7 mouse cellular contexts compared by ENCODE assay signal in the genomic region with DNA sequence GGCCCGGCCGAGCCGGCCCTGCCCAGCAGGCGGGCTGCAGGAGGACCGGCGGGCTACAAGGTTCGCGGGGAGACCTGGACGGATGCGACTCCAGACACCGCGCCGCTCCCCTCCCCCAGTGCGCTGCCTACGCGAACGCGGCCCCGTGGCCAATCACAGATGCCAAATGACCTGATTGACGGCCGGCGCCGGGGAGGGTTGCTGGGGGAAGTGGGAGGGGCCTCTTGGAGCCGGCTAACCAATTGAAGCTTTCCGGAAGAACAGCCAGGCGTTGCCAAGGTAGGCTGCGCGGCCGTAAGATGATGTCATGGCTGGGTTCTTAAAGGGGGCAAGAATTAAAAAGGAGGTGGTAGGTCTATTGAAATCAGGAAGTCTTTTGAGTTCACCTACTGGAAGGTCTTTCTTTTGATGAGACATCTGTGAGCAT. TPM values are rescaled to one million over a fixed set of nuclear protein-coding genes. Genes with fewer than 3 reads are reported as not detected.
DNase-seq lines count a peak whose midpoint lies in the region; ATAC-seq lines count a peak whose summit lies in the region.

A gene (plus strand): TSS at position 296 of the 427 bp plus-strand sequence.

- H3K9ac ChIP-seq in intestine, embryonic 15.5 days, result peak within 1 kb of the TSS; percentile 86

- peak; percentile 99 for DNase-seq in adrenal gland, adult 2 months
- DNase-seq in embryo, embryonic 11.5 days (ENCODE audit: low read depth, low spot score), result peak; percentile 97
- DNase-seq in gastrocnemius, postnatal 36 days, result peak; percentile 92 to 97
- DNase-seq in left cerebral cortex, postnatal 25 days (ENCODE audit: low spot score in 2 of 2), result peak; percentile 98 to 99
- DNase-seq in midbrain, embryonic 10.5 days (ENCODE audit: low spot score), result peak; percentile 99
- peak; percentile 98 for DNase-seq in right cerebral cortex, postnatal 4 days

- H3K36me3 ChIP-seq in intestine, embryonic 15.5 days, result peaks cover 10% of the 10 kb centered on the region; the same call in 1 of the 2 replicates
- peaks cover 33% of the 10 kb centered on the region for H3K36me3 ChIP-seq in midbrain, embryonic 10.5 days

- H3K9me3 ChIP-seq in intestine, embryonic 15.5 days, result no peaks in the 10 kb centered on the region
- H3K9me3 ChIP-seq in midbrain, embryonic 10.5 days (replicated peaks), result no peaks in the 10 kb centered on the region

- peaks cover 16% of the 10 kb centered on the region for H3K4me1 ChIP-seq in intestine, embryonic 15.5 days (replicated peaks)
- H3K4me1 ChIP-seq in midbrain, embryonic 10.5 days, result peaks cover 17% of the 10 kb centered on the region

- intact Hi-C loops in gastrocnemius, postnatal 36 days (cut with DNase I), result no loop called here
- intact Hi-C loops in left cerebral cortex, postnatal 25 days (cut with DNase I), result no loop called here

- no peaks in the 10 kb centered on the region for H3K27me3 ChIP-seq in intestine, embryonic 15.5 days (replicated peaks)
- H3K27me3 ChIP-seq in midbrain, embryonic 10.5 days (ENCODE audit: low read depth, poor library complexity, severe bottlenecking), result no peaks in the 10 kb centered on the region

- H3K4me2 ChIP-seq in intestine, embryonic 15.5 days (replicated peaks), result peak within 1 kb of the TSS; percentile 72

- ATAC-seq in intestine, embryonic 15.5 days, result peak; percentile 98

- under 1% methylated on average over 28 of the region's 29 CpGs for WGBS in intestine, embryonic 15.5 days
- WGBS in midbrain, embryonic 10.5 days, result under 1% methylated on average over 29 of the region's 29 CpGs

- peak within 1 kb of the TSS; percentile 85 for H3K4me3 ChIP-seq in intestine, embryonic 15.5 days (replicated peaks)
- peak within 1 kb of the TSS; percentile 78 for H3K4me3 ChIP-seq in midbrain, embryonic 10.5 days

- H3K27ac ChIP-seq in intestine, embryonic 15.5 days, result peak within 1 kb of the TSS; percentile 82
- H3K27ac ChIP-seq in midbrain, embryonic 10.5 days (replicated peaks), result peak within 1 kb of the TSS; percentile 91

RNA-seq across cellular contexts. Expression of the gene that starts here (rescaled TPM):
- not detected for total RNA-seq in adrenal gland, adult 2 months (2021)
- polyA plus RNA-seq in adrenal gland, adult 2 months (2012; rRNA removed), result not detected in 2 replicates
- under 1 TPM in 1 of 2 experiments, not detected in 1; 0.49 TPM for total RNA-seq in gastrocnemius, postnatal 36 days (2021)
- 0.34 TPM in 1 of 2 replicates, not detected in the other for polyA plus RNA-seq in intestine, embryonic 15.5 days (2015; fragmentation: Nextera tagmentation; extraction: Ambion mirVana)
- 1 to 10 TPM; 1.2 to 2.3 TPM for total RNA-seq in left cerebral cortex, postnatal 25 days (2021)
- 0.10 and 0.24 TPM in 2 replicates for polyA plus RNA-seq in midbrain, embryonic 10.5 days (2016; fragmentation: Nextera tagmentation; extraction: Ambion mirVana)

Comparison
In these comparisons a context has a peak if more than half of its experiments do, and no peak if none do; other contexts are left out.
1. Peak in every context shown above with its lines: DNase-seq, ATAC-seq, H3K4me3 ChIP-seq and H3K27ac ChIP-seq.
2. Peak in DNase-seq in adrenal gland, adult 2 months; RNA of the gene not detected or under 1 TPM.
3. Peak in DNase-seq in gastrocnemius, postnatal 36 days; RNA of the gene not detected or under 1 TPM.
4. Peak in ATAC-seq, H3K4me3 ChIP-seq, H3K27ac ChIP-seq, H3K9ac ChIP-seq and H3K4me2 ChIP-seq in intestine, embryonic 15.5 days; RNA of the gene not detected or under 1 TPM.
5. Peak in DNase-seq, H3K4me3 ChIP-seq and H3K27ac ChIP-seq in midbrain, embryonic 10.5 days; RNA of the gene not detected or under 1 TPM.